Mouse (Mus musculus) urinary bladder, postnatal 36 days (tissue): Measurements from ENCODE around the gene Lenep.

Experiments used
- DNase-seq, 2 experiments: peaks; one replicate each; pipeline ENCODE4 v3.0.0; 2022; ENCODE audit warnings: low spot score in 2 of 2, mixed read lengths in 1 of 2

Gene Lenep

DNA sequence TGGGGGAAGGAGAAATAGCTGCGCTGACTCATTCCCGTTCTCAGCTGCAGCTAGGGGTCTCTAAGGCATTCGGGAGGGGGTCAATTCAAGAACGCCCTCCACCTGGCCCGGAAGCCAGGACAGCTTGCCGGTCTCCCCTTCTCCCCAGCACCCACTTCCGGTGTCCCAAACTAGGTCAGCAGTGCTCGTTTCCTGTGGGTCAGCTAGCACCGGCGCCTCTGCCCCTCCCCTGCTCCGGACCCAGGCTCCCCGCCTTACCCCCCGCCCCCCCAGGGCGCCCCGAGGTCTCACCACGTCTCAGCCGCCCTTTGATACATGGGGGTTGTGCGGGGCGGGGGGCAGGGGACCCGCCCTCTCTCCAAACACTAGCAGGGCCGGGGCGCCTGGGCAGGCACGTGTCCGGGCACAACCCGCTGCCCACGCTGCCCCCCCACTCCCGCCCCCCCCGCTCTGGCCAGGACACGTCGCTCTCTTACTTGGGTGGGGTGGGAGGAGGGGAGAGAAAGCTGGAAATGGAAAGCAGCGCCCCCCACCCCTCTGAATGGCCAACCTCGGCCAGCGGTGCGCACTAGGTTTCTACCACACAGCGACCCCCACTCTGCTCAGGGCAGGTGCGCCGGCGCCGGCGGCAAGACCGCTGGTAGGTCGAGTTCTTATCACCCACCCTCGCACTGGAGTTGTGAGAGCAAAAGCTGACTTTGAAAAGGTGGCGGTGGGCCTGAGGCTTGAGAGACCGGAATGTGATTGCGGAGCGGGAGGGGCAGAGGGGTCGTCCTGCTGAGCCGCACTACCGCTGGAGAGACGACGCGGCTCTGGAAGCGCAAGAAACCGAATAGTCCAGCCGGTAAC lies 10.7 kb downstream of the Lenep start:
- peak in 1 of 2 experiments; percentile 77 for DNase-seq

DNA sequence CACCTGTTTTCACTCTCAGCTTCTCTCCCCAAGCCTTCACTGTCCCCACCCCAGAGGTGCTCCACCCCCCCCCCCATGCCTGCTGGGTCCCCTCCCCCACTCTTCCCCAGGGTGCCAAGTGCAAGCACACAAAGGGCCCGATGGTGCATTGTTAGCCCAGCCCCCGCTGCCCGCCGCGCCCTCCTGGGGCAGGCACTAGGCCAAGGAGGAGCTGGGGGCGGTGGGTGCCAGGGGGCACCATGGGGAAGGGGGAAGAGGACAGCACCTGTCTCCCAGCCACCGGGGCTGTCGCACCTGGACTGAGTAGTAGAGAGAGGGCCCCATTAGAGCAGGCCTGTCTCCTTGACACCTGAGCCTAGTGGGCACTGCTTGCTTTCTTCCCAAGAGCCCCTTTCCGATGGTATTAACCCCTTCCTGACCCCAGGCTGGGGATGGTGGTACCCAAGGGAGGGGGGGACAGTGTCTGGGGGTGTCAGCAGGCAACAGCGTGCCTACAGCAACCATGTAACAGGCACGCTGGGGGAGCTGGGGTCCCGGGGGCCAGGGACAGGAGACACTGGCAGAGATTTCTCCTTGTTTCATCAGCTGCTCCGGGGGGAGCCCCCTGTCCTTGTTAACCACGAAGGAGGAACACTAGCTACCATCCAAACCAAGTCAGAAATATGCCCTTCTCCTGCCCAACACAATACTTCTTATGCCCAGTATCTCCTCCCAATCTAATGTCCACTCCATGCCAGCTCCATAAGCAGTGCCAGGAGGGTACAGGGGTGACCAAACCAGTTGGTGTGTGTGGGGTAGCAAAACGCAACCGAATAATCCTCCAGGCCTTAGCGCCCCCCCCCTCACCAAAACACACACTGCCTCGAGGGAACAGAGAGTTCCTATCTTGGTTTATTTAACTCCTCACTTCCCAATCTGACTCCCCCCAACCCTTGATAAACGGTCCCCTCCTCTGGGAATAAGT lies 11.6 kb downstream of the Lenep start:
- no peak for DNase-seq

DNA sequence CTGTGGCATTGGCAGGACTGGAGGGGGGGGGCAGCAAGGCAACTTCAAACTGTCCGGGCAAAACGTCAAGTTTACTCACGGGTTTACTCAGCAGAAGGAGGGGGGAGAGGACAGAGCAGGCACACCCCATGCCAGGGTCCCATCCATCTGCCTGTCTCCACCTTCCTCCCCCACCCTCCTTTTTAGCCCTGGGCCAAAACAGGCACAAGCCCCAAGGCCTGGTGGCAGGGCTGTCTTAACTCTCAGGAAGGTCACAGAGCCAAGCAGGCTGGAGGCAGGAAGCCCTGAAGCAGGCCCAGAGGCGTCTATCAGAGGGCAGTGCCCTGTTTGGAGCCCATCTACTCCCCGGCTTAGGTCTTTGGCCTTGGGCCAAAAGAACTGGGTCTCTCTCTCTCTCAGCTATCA lies 12.5 kb downstream of the Lenep start:
- DNase-seq: peak in 1 of 2 experiments; percentile 54

DNA sequence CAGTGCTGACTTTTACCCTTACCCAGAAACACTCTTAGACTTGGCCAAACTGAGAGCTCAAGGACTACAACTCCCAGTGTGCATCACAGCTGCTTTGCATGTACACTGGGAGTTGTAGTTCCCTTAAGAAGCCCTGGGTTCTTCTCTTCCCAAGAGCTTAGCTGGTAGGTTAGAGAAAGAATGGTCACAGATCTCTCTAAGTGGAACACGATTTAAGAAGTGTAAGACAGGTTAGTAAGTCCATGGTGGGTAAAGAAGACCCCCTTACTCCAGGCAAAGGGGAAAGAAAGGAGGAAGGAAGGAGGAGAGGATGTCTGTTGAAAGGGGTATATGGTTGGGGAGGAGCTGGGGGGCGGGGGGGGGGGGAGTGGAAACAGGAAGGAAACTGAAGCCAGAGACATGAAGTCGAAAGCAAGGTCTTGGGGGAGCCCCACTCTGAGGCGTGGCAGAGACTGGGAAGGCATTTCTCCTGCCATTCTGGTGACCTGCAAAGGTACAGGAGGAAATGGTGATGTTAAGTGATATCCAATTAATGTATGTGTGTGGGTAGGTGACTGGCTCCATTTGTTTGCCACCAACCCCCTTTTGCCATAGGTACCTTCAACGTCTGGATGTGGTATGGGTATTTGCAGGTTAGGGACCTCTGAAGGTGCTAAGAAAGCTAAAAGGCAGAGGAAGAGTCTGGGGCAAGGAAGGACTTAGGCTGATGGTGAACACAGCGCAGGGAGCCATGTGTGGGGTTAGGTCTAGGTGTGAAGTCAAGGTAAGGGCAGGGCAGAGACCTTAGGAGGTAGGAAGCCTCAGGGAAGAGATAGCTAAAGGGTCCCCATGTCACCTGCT lies 13.5 kb downstream of the Lenep start:
- no peak for DNase-seq

DNA sequence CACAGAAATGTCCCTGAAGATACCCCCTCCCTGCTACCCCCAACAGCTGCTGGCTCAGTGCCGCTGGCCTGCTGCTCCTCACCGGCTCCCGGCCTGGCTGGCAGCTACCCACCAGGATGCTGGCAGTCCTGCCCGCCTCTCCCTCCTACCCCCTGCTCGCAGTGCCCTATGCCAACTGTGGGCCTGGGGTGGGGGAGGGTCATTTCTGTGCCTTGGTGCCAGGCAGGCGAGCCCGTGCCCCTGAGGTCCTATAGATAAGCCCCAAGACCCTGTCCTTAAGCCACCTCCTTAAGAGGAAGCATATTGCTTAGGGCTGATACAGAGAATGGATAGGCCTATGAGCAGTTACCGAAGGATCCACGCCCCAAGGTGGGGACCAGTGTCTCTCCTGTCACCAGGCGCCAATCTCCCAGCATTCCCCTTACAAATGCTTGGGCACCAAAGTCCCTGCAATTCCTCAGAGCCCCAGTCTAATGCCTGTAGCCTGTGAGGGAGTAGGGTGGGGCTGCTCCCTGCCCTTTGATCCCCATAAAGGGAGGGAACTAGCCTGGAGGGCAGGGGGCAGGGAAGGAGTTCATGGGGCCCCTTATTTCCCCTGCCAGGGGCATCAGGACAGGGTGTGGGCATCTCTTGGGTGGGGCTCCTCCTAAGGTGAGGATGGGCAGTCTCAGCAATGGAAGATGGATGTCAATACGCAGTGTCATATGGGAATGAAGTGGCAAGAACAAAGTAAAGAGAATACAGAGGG lies 14.3 kb downstream of the Lenep start:
- peak in 1 of 2 experiments; percentile 68 for DNase-seq

DNA sequence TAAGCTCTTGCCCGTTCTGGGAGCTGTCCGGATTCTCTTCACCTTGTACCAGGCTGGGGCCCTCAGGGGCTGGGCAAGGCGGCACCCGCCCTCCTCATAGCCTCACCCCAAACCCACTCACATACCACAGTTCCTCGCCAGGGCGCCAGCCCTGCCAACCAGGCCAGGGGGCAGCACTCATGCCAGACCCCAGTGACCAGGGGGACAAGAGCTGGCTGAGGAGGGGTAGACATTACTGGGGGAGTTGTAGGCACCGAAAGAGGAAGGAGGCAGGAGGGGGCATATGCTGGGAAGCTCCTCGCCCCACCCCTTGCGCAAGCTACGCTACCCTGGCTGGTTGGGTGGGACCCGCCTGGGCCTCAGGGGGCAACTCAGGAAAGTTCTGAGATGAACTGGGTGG lies 15.0 kb downstream of the Lenep start:
- peak in 1 of 2 experiments; percentile 59 for DNase-seq

DNA sequence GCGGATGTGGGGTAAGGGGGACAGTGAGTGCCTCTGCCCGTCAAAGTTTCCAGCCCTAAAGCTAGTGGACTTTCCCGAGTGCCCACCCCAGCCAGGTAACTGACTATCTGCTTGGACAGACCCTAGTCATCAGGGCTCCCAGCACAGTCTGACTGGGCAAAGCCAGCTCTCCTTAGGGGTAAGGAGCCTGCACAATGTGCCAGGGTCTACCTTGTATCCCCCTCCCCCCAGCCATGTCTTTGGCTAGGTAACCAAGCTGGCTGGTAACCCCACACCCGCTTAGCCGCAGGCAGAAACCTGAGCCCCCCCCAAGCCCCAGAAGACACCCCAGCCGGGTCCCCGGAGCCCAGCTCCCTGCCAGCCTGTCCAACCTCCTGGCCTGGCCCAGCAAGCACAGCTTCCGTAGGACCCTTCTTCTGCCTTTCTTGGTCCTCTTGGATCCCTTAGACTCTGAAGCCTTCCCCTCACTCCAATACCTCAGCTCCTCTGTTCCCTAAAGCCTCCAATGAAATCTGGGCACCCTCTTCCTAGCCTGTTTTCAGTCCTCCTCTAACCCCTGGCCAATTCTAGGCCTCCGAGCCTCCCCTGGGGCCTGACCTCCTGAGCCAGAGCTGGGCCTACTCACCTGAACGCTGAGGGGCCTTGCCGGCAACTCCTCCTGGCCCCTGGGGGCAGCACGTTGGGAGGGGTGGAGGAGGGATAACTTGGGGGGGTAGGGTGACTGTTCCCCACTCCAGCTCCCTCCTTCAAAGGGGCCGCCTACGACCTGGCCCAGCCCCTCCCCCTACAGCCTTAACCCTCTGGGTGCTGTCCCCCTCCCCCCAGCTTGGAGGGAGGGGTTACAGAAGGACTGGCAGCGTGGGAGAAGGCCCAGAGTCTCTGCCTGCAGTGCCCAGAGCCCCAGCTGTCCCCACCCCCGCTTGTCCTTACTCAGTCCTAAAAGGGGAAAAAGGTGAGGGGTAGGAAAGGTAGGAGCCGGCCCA lies 15.9 kb downstream of the Lenep start:
- no peak for DNase-seq

DNA sequence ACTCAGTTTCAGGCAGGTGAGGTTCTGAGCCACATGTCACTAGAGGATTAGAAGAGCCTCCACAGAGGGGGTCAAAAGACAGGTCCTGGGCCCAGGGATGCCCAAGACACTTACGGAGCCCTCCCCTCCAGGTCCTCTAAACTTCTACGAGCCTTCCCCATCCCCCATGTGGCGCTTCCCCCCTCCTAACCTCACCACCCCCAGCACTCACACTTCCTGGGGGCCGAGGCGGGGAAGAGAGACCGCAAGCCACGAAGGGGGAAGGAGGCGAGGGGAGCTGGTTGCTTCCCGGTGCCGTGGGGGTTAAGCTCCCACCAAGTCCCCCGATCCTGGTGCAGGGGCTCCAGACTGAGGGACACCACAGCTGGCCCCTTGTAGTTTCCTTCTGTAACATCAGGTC lies 17.1 kb downstream of the Lenep start:
- DNase-seq: no peak

DNA sequence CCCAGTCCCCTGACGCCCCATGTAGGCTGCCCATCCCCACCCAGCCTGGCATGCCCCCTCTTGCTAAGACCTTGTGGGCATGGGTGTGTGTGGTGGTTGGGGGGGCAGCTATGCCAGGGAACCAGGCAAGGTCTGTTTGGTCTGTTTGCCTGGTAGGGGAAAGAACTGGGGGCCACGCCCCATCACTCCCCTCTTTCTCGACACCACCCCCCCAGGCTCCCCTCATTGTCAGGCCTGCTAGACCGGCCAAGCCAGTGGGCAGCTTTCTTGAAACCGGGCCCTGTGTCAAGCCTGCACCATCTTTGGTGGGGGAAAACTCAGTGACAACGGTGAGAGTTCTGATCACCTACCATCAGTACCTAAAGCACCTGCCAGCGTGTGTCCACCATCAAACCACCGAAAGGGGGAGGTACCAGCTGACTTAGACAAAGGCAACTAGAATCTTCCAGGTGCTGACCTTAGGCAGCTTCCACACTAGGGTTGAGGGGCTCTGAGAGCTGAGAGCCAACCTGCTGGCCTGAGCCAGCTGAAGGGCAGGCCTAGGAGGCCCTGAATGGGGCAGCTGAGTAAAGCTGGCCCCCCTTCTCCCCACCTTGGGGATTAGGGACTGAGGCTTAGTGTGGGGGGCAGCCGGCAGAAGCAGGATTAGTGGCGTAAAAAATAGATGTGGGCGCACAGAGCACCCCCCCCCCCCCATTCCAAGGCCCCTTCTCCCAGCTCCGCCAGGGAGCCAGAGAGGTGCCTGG lies 18.1 kb downstream of the Lenep start:
- DNase-seq: peak in 1 of 2 experiments; percentile 77

DNA sequence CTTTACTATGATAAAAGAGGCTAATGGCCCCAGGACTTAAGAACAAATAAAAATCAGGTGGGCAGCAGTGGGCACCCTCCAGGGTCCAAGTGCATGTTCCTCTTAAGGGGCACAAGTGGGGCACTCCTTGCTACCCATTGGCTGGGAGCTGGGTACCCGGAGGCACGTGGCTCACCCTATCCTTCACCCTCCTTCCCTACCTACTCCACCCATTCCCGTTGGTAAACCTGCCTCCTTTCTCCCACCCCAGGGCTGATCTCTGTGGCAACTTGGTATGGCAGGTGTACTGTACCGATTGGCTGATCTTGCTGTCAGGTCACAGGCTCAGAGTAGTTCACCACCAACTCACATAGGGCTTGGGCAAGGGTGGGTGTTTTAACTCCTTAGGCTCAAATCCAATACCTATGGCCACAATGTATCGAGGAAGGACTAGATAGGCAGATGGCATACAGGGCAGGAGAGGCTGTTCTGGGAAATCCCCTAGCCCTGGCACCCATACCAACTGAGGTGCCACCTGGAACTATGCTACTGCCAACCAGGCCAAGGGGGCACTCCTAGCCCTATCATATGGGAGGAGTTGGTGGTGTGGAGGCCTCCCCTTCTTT lies 18.8 kb downstream of the Lenep start:
- DNase-seq: no peak

DNA sequence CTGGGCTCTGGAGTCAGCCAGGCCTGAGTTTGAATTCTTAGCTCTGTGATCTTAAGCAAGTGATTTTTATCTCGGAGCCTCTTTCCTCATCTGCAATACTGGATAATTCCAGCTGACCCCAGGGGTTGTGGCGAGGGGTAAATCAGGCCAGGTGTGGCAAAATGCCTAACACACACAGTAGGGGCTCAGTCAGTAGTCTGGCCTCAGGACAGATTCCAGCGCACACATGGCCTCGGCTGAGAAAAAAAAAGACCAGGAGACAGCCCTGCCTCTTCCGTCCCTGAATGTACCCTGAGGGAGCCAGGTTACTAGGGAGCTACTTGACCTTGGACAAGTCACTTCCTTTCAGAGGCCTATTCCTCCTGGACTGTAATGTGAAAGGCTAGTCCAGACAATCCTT lies 19.6 kb downstream of the Lenep start:
- DNase-seq: no peak

DNA sequence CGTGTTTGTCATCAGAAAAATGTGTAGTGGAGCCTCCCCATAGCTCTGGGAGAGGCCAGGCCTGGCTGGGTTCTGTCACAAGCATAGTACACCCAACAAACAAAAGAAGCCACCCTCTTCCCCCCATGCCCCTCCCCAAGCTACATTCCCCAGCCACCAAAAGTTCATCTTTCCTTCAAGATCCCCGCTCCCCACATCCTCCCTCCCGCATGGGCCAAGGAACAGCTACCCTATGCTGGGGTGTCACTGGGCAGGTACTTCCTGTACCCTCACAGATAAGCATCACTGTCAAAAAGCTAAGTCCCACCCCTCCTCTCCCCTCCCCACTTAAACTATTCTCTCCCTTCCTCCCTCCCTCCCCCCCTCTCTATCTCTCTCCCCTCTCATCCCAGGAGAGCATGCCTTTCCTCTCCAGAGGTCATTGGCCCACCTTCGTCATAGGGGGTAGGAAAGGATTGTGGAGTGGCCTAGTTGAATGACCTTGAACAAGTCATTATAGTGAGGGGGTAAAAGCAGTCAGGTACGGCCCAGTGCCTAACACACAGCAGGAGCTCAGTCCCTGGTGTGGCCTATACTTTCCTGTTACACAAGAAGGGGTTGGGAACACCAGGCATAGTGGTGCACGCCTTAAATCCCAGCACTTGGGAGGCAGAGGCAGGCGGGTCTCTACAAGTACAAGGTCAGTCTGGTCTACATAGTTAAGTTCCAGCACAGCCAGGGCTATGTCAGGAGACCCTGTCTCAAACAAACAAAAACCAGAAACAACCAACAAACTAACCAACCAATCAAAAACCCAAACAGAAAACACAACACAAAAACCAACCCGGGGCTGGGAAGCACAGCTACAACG lies 20.3 kb downstream of the Lenep start:
- no peak for DNase-seq

DNA sequence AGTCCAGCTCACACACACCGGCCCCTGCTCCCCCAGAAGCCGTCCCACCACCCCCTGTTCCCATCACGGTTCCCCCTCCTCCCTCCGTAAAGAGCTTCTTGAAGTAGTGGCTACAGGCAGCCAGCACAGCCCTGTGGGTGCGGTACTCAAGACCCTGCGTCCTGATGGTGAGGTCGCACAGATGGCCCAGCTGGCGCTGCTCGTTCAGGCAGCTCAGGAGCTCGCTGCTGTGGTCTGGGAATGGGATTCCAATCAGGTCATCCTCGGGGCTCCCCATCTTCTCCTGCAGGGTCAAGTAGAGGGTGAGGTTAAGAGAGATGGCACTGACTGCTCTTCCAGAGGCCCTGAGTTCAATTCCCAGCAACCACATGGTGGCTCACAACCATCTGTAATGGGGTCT lies 21.4 kb downstream of the Lenep start:
- DNase-seq: no peak

DNA sequence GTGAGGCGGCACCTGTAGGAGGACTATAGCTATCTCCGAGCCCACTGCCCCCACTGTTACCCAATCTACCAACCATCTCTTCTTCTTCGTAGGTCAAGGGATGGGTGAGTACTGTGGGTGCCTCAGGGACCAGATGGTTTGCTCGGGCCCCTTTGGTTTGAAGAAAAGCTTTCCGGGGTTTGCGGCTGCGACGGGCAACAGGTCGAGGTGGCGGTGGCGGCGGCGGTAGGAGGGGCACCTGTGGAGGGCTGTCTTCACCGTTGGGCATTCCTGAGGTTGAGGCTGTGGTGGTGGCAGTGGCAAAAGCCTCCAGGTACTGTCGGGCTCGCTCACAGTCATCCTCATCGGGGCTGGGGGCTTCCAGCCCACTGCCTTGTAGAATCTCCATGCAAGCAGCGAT lies 21.9 kb downstream of the Lenep start:
- no peak for DNase-seq

DNA sequence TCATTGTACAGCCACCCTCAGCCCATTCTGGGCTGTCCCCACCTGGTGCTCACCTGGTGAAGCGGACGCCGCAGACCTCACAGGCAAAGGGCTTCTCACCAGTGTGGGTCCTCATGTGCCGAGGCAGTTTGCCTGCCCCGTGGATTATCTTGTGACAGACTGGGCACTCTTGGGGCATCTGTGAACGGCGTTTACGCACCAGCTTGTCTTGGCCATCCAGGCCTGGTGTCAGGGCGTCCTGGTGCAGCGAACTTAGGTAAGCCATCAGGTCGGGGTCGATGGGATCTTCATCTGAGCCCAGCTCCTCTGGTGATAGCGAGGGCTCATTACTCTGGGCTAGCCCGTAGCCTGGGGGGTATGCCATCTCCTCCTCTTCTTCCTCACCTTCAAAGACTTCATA lies 22.3 kb downstream of the Lenep start:
- DNase-seq: no peak

DNA sequence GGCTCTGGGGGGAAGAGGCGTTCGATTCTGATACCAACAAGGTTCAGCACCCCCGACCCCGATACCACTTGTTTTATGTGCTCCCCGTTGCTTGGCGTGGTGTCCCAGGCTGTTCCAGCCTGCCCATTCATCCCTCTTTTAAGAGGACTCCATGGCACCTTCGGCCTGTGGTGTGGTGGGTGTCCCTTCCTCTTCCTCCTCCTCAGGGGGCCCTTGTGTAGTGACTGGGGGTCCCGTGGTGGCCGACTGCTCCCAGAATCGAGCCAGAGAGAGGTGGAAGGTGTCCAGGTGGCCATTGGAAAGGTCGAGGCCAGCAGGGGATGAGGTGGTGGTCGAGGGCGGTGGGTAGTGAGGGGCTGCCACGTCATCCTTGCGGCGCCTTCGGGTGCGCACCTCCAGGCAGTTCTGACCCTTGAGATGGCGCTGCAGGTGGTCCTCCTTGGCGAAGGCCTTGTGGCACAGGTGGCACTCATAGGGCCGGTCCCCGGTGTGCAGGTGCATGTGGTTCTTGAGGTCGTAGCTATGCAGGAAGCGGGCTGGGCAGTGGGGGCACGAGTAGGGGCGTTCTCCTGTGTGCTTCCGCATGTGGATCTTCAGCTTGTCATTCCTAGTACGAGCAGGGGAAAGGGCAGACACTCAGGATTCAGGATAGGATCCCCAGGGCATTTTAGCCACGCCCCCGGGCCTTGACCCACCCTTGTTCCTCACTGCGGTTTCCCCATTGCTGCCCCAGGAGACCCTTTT lies 23.0 kb downstream of the Lenep start:
- peak in 1 of 2 experiments; percentile 48 for DNase-seq
